Mouse (Mus musculus) stomach, postnatal 0 days (tissue): ENCODE results near the gene Trib3. TPM values are rescaled to one million over a fixed set of nuclear protein-coding genes. Genes with fewer than 3 reads are reported as not detected.
A peak's percentile ranks its signal among the peaks of the same experiment; 100 is the strongest.
"Not testable (repeated sequence)": the region's sequence is repeated elsewhere in the genome, so short reads cannot be mapped to it uniquely, and the experiment has no call there.

ENCODE experiments used
- ATAC-seq: fragments of 200-750 bp; cut with Nextera tagmentation; 2 replicates; pipeline ENCODE4 v1.8.0; 2017; ENCODE audit not compliant: low FRiP score, low TSS enrichment
- DNase-seq: peaks from one replicate; pipeline ENCODE4 v3.0.0-alpha.2; 2016; ENCODE audit warnings: low spot score
- H3K27ac ChIP-seq: fragments of 300-500 bp; sonication (generic); replicated peaks from 2 replicates; pipeline ENCODE4 v1.5.1; 2014; ENCODE audit warnings: mild to moderate bottlenecking, control low read depth
- H3K27me3 ChIP-seq: fragments of 300-500 bp; sonication (generic); 2 replicates; pipeline ENCODE4 v1.6.1; 2014; ENCODE audit warnings: low read length; ENCODE audit not compliant: control insufficient read depth, insufficient read depth
- H3K36me3 ChIP-seq: fragments of 300-500 bp; sonication (generic); 2 replicates; pipeline ENCODE4 v1.6.1; 2014; ENCODE audit warnings: low read length, mixed read lengths; ENCODE audit not compliant: control insufficient read depth, insufficient read depth
- H3K4me1 ChIP-seq: fragments of 300-500 bp; sonication (generic); replicated peaks from 2 replicates; pipeline ENCODE4 v1.6.1; 2014; ENCODE audit warnings: antibody characterized with exemption; ENCODE audit not compliant: control insufficient read depth, insufficient read depth
- H3K4me2 ChIP-seq: fragments of 300-500 bp; sonication (generic); replicated peaks from 2 replicates; pipeline ENCODE4 v1.6.1; 2014; ENCODE audit warnings: low read depth, mild to moderate bottlenecking, control low read depth, moderate library complexity
- H3K4me3 ChIP-seq: fragments of 300-500 bp; sonication (generic); 2 replicates; pipeline ENCODE4 v1.5.1; 2014; ENCODE audit warnings: low read depth, low read length, control low read depth
- H3K9ac ChIP-seq: fragments of 300-500 bp; sonication (generic); 2 replicates; pipeline ENCODE4 v1.6.1; 2014; ENCODE audit warnings: mild to moderate bottlenecking, low read length, control low read depth, mixed read lengths
- H3K9me3 ChIP-seq: fragments of 300-500 bp; sonication (generic); 2 replicates; pipeline ENCODE4 v1.6.1; 2016; ENCODE audit warnings: low read length; ENCODE audit not compliant: control insufficient read depth
- CTCF ChIP-seq: IDR thresholded peaks from 2 replicates; pipeline ENCODE4 v1.5.1; 2016; ENCODE audit warnings: antibody characterized with exemption, low read depth, mild to moderate bottlenecking, moderate library complexity
- EP300 ChIP-seq: optimal IDR thresholded peaks from 2 replicates; pipeline ENCODE3; 2016; ENCODE audit warnings: antibody characterized with exemption
- WGBS: fragments of 180-500 bp; shearing (Covaris S2); extraction: QIAGEN DNeasy Blood & Tissue Kit; methylation state at CpG from one replicate; pipeline ENCODE4 v1.1.7; 2014; 5-methylcytosine and 5-hydroxymethylcytosine counted together
- polyA plus RNA-seq: library from polyadenylated mRNA; unstranded; fragments of >200 nt; fragmentation: Nextera tagmentation; extraction: Ambion mirVana; gene quantifications from 2 replicates; pipeline ENCODE4 v1.2.1, GENCODE M21; 2015

The Trib3 gene
- polyA plus RNA-seq, 1 experiment from 2014 or later: 2.9 TPM

GRCm38 (mm10) chr2:152363245-152364147 is 19.7 kb upstream of the Trib3 start:
- ATAC-seq (peak; percentile 69), DNase-seq (peak; percentile 83)
- 12% methylated on average over 17 of the region's 17 CpGs for WGBS
- TF ChIP-seq EP300 (no peak), CTCF (peak; percentile 83)
- peak overlapping the region; percentile 30; the same call in 1 of the 2 replicates for H3K4me2 ChIP-seq
- H3K9ac ChIP-seq: no peak overlapping the region
- H3K4me1 ChIP-seq: no peaks in the 10 kb centered on the region
- H3K27me3 ChIP-seq: no peaks in the 10 kb centered on the region
- H3K36me3 ChIP-seq: no peaks in the 10 kb centered on the region
- no peak overlapping the region for H3K27ac ChIP-seq
- no peak overlapping the region for H3K4me3 ChIP-seq
- H3K9me3 ChIP-seq: no peaks in the 10 kb centered on the region

- no peak for TF ChIP-seq EP300
- no peak for TF ChIP-seq CTCF
- Histone ChIP-seq H3K27ac (no peak overlapping the region), H3K4me2 (no peak overlapping the region), H3K36me3 (no peaks in the 10 kb centered on the region), H3K4me3 (no peak overlapping the region), H3K27me3 (no peaks in the 10 kb centered on the region), H3K9me3 (no peaks in the 10 kb centered on the region), H3K9ac (no peak overlapping the region), H3K4me1 (no peaks in the 10 kb centered on the region)
- WGBS: 85% methylated on average over 8 of the region's 8 CpGs
- DNase-seq (no peak), ATAC-seq (no peak)
These were observed 17.4 kb upstream of the Trib3 start for GRCm38 (mm10) chr2:152361193-152361592.

DNA sequence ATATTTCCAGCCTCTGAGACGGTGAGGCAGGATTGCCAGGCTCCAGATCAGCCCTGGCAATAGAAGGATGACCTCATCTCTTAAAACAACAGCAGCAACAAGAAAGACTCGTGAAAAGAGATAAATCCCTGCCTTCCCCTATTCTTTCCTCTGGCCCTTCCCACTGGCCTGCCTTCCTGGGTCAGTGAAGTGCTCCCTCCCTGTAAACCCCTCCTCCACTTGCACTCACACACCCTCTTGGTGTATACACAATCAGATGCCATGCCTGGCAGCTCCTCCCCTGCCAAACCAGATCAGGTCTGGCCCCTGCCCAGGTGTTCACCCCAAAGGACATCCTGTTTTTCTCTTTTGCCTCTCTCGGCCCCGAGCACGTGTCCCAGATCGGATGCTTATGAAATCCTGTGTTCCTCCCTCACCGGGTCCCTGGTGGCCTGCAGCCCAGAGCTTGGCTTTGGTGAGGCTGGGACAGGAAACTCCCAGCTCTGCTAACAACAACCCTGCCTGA is 16.5 kb upstream of the Trib3 start:
- TF ChIP-seq EP300 (no peak), CTCF (no peak)
- Histone ChIP-seq H3K4me2 (no peak overlapping the region), H3K4me1 (no peaks in the 10 kb centered on the region), H3K4me3 (no peak overlapping the region), H3K9ac (no peak overlapping the region), H3K27me3 (no peaks in the 10 kb centered on the region), H3K9me3 (no peaks in the 10 kb centered on the region), H3K36me3 (no peaks in the 10 kb centered on the region), H3K27ac (0 out of 2 replicates have a peak overlapping the region, but pooled peaks have one; percentile 18)
- ATAC-seq: peak; percentile 81
- WGBS: 13% methylated on average over 7 of the region's 7 CpGs
- DNase-seq: peak; percentile 61

GRCm38 (mm10) chr2:152359616-152360015 is 15.8 kb upstream of the Trib3 start:
- WGBS: 45% methylated on average over 5 of the region's 5 CpGs
- Histone ChIP-seq H3K9ac (no peak overlapping the region), H3K9me3 (no peaks in the 10 kb centered on the region), H3K27me3 (no peaks in the 10 kb centered on the region), H3K4me1 (no peaks in the 10 kb centered on the region), H3K4me3 (no peak overlapping the region), H3K27ac (no peak overlapping the region), H3K4me2 (no peak overlapping the region), H3K36me3 (no peaks in the 10 kb centered on the region)
- ATAC-seq: peak; percentile 25
- DNase-seq: peak; percentile 42
- TF ChIP-seq EP300: no peak
- TF ChIP-seq CTCF: no peak

DNA sequence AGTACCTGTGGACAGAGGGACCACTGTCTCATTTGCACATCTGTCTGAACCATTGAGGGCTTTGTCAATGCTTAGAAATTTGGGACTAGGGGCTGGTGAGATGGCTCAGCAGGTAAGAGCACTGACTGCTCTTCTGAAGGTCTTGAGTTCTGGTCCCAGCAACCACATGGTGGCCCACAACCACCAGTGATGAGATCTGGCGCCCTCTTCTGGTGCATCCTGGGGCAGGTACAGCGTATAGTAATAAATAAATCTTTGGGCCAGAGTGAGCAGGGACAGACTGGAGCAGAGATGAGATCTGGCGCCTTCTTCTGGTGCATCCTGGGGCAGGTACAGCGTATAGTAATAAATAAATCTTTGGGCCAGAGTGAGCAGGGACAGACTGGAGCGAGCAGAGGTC is 15.1 kb upstream of the Trib3 start:
- not testable (repeated sequence) for H3K4me1 ChIP-seq, H3K9me3 ChIP-seq, H3K27me3 ChIP-seq, DNase-seq, H3K4me2 ChIP-seq, H3K9ac ChIP-seq, ATAC-seq, H3K36me3 ChIP-seq, H3K27ac ChIP-seq, H3K4me3 ChIP-seq
- peak; percentile 44 for TF ChIP-seq CTCF
- 73% methylated on average over 5 of the region's 5 CpGs for WGBS

DNA sequence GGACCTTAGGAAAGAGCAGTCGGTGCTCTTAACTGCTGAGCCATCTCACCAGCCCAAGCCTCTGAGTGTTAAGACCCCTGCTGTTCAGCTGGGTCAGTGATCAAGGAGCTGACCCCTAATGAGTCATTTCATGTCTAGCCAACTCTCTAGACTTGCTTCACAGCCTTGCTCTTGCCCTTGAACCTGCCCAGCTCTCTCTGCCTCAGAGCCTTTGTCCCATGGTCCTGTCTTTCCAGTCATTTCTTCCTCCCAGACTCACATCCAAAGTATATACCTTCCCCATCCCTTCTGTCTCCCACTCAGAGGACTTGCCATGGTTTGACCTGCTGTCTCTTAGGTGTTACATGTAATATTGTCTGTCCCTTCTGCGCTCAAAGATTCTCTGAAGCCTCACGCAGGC is 13.4 kb upstream of the Trib3 start:
- ATAC-seq: no peak
- TF ChIP-seq EP300 (no peak), CTCF (no peak)
- WGBS: 83% methylated on average over 3 of the region's 3 CpGs
- H3K36me3 ChIP-seq: no peaks in the 10 kb centered on the region
- H3K9ac ChIP-seq: no peak overlapping the region
- H3K9me3 ChIP-seq: no peaks in the 10 kb centered on the region
- no peak for DNase-seq
- H3K4me2 ChIP-seq: no peak overlapping the region
- H3K27me3 ChIP-seq: no peaks in the 10 kb centered on the region
- H3K4me3 ChIP-seq: no peak overlapping the region
- H3K4me1 ChIP-seq: no peaks in the 10 kb centered on the region
- H3K27ac ChIP-seq: no peak overlapping the region
